Mouse (Mus musculus) MEL (cell line): ENCODE data around the gene Stk39. TPM values are rescaled to one million over a fixed set of nuclear protein-coding genes. Genes with fewer than 3 reads are reported as not detected.

ENCODE experiments used
- DNase-seq: peaks from one replicate; pipeline ENCODE4 v3.0.0; 2011; ENCODE audit warnings: low read depth, low spot score
- H3K27ac ChIP-seq: 2 replicates; pipeline ENCODE4 v1.5.1; 2012; ENCODE audit warnings: low read depth, mild to moderate bottlenecking, control low read depth, low read length, moderate library complexity; ENCODE audit not compliant: control insufficient read depth
- H3K27me3 ChIP-seq, 2 experiments: fragments of 150-350 bp in 1 of 2; sonication (generic) in 1 of 2; 2 replicates each; pipeline ENCODE4 v1.6.1; 2012; ENCODE audit warnings: low read length in 2 of 2, mild to moderate bottlenecking in 2 of 2, improper control_type of control experiment in 1 of 2, moderate library complexity in 1 of 2; ENCODE audit not compliant: insufficient read depth in 2 of 2, control insufficient read depth in 1 of 2
- H3K36me3 ChIP-seq, 2 experiments: 2 replicates each; pipeline ENCODE4 v1.6.1; 2012 to 2014; ENCODE audit warnings: low read length in 2 of 2, improper control_type of control experiment in 1 of 2, inconsistent platforms in 1 of 2, mild to moderate bottlenecking in 1 of 2; ENCODE audit not compliant: insufficient read depth in 2 of 2, control insufficient read depth in 1 of 2
- H3K4me1 ChIP-seq, 2 experiments: fragments of 150-350 bp in 1 of 2; sonication (generic) in 1 of 2; 2 replicates each; pipeline ENCODE4 v1.6.1; 2012; ENCODE audit warnings: low read length in 2 of 2, improper control_type of control experiment in 1 of 2, mild to moderate bottlenecking in 1 of 2; ENCODE audit not compliant: insufficient read depth in 2 of 2, control insufficient read depth in 1 of 2
- H3K4me3 ChIP-seq, 2 experiments: fragments of 150-350 bp in 1 of 2; sonication (generic) in 1 of 2; 2 replicates each; pipeline ENCODE4 v1.5.1; 2012; ENCODE audit warnings: low read depth in 2 of 2, low read length in 2 of 2, mild to moderate bottlenecking in 2 of 2, moderate library complexity in 2 of 2, control low read depth in 1 of 2, improper control_type of control experiment in 1 of 2; ENCODE audit not compliant: control insufficient read depth in 1 of 2, insufficient read depth in 1 of 2
- H3K79me2 ChIP-seq: 2 replicates; pipeline ENCODE4 v1.6.1; 2012; ENCODE audit warnings: mild to moderate bottlenecking, low read length, moderate library complexity; ENCODE audit not compliant: control insufficient read depth, poor library complexity, insufficient read depth
- H3K9ac ChIP-seq: 2 replicates; pipeline ENCODE4 v1.6.1; 2012; ENCODE audit warnings: low read depth, mild to moderate bottlenecking, control low read depth, low read length, moderate library complexity; ENCODE audit not compliant: control insufficient read depth, poor library complexity, severe bottlenecking
- H3K9me3 ChIP-seq: fragments of 150-350 bp; sonication (generic); replicated peaks from 2 replicates; pipeline ENCODE4 v1.6.1; 2012; ENCODE audit warnings: mild to moderate bottlenecking, low read length, improper control_type of control experiment, moderate library complexity; ENCODE audit not compliant: insufficient read depth
- BHLHE40 ChIP-seq: IDR thresholded peaks from 2 replicates; pipeline ENCODE4 v1.6.1; 2012; ENCODE audit warnings: low read depth, mild to moderate bottlenecking, inconsistent platforms, low read length, improper control_type of control experiment, borderline replicate concordance
- CHD1 ChIP-seq: IDR thresholded peaks from 2 replicates; pipeline ENCODE4 v1.6.1; 2012; ENCODE audit warnings: low read depth, mild to moderate bottlenecking, inconsistent platforms, low read length, improper control_type of control experiment
- CHD2 ChIP-seq: IDR thresholded peaks from 2 replicates; pipeline ENCODE4 v1.6.1; 2011; ENCODE audit warnings: low read length, improper control_type of control experiment
- GATA1 ChIP-seq: IDR thresholded peaks from 2 replicates; pipeline ENCODE4 v1.6.1; 2011; ENCODE audit warnings: low read depth, low read length, improper control_type of control experiment
- JUND ChIP-seq: IDR thresholded peaks from 2 replicates; pipeline ENCODE4 v1.6.1; 2011; ENCODE audit warnings: low read depth, mild to moderate bottlenecking, improper control_type of control experiment, low read length
- KAT2A ChIP-seq: conservative IDR thresholded peaks from 2 replicates; pipeline ENCODE4 v1.6.1; 2012; ENCODE audit warnings: low read depth, low read length, improper control_type of control experiment, inconsistent platforms
- MAFK ChIP-seq: IDR thresholded peaks from 2 replicates; pipeline ENCODE4 v1.6.1; 2011; ENCODE audit warnings: low read depth, mild to moderate bottlenecking, low read length, improper control_type of control experiment, borderline replicate concordance
- MAZ ChIP-seq: IDR thresholded peaks from 2 replicates; pipeline ENCODE4 v1.6.1; 2012; ENCODE audit warnings: low read depth, mild to moderate bottlenecking, inconsistent platforms, low read length, improper control_type of control experiment
- MXI1 ChIP-seq: IDR thresholded peaks from 2 replicates; pipeline ENCODE4 v1.6.1; 2011; ENCODE audit warnings: mild to moderate bottlenecking, low read depth, low read length, improper control_type of control experiment
- MYB ChIP-seq: IDR thresholded peaks from 2 replicates; pipeline ENCODE4 v1.6.1; 2011; ENCODE audit warnings: mild to moderate bottlenecking, low read depth, low read length, improper control_type of control experiment
- NRF1 ChIP-seq: IDR thresholded peaks from 2 replicates; pipeline ENCODE4 v1.6.1; 2014; ENCODE audit warnings: low read depth, mild to moderate bottlenecking, inconsistent platforms, low read length, improper control_type of control experiment, moderate library complexity; ENCODE audit not compliant: poor library complexity, insufficient read depth, severe bottlenecking
- POLR2AphosphoS5 ChIP-seq: IDR thresholded peaks from 2 replicates; pipeline ENCODE4 v1.6.1; 2012; ENCODE audit warnings: low read depth, borderline replicate concordance, mild to moderate bottlenecking, inconsistent platforms, low read length, moderate library complexity, mixed read lengths
- RCOR1 ChIP-seq: IDR thresholded peaks from 2 replicates; pipeline ENCODE4 v1.6.1; 2012; ENCODE audit warnings: low read depth, mild to moderate bottlenecking, inconsistent platforms, low read length, improper control_type of control experiment
- SIN3A ChIP-seq: IDR thresholded peaks from 2 replicates; pipeline ENCODE4 v1.6.1; 2012; ENCODE audit warnings: low read length, improper control_type of control experiment, inconsistent platforms
- TCF12 ChIP-seq: IDR thresholded peaks from 2 replicates; pipeline ENCODE4 v1.6.1; 2014; ENCODE audit warnings: low read depth, mild to moderate bottlenecking, inconsistent platforms, low read length, improper control_type of control experiment, moderate library complexity
- USF1 ChIP-seq: IDR thresholded peaks from 2 replicates; pipeline ENCODE4 v1.6.1; 2014; ENCODE audit warnings: low read depth, mild to moderate bottlenecking, inconsistent platforms, low read length, improper control_type of control experiment, moderate library complexity
- ZMIZ1 ChIP-seq: IDR thresholded peaks from 2 replicates; pipeline ENCODE4 v1.6.1; 2012; ENCODE audit warnings: low read depth, mild to moderate bottlenecking, inconsistent platforms, low read length, improper control_type of control experiment, moderate library complexity
- polyA plus RNA-seq, 2 experiments: library from polyadenylated mRNA; stranded (reverse) in 1 of 2; unstranded in 1 of 2; fragments of >175 nt in 1 of 2; fragments of >200 nt in 1 of 2; gene quantifications; 2 replicates each; pipeline versions ENCODE4 v1.2.1 to v1.2.4; 2012; ENCODE audit warnings: low replicate concordance in 2 of 2, low read depth in 1 of 2; ENCODE audit not compliant: insufficient read length in 2 of 2, insufficient read depth in 1 of 2, missing spikeins in 1 of 2
- total RNA-seq: library from RNA; depleted of rRNA; stranded (reverse); fragments of 300-350 nt; gene quantifications from 2 replicates; pipeline ENCODE4 v1.2.3, GENCODE M21; 2012

The Stk39 gene
- total and polyA plus RNA-seq, 3 experiments = not detected

- H3K4me1 ChIP-seq = no peaks in the 10 kb centered on the region
- TF ChIP-seq GATA1 = no peak
- no peak for TF ChIP-seq MAZ
- TF ChIP-seq RCOR1 = no peak
- TF ChIP-seq CHD1 = no peak
- no peak for TF ChIP-seq ZMIZ1
- no peak for TF ChIP-seq USF1
Measured at GRCm38 (mm10) chr2:68404274-68405162, 67.5 kb downstream of the Stk39 start.

GRCm38 (mm10) chr2:68393611-68394549, 78.2 kb downstream of the Stk39 start:
- Histone ChIP-seq H3K36me3 (no peaks in the 10 kb centered on the region), H3K4me3 (no peak overlapping the region), H3K9ac (no peak overlapping the region), H3K4me1 (no peaks in the 10 kb centered on the region), H3K27ac (no peak overlapping the region), H3K9me3 (no peaks in the 10 kb centered on the region), H3K79me2 (no peaks in the 10 kb centered on the region), H3K27me3 (no peaks in the 10 kb centered on the region)
- TF ChIP-seq RCOR1 = no peak
- no peak for TF ChIP-seq MXI1
- no peak for TF ChIP-seq USF1
- TF ChIP-seq SIN3A = no peak
- TF ChIP-seq POLR2AphosphoS5 = no peak
- no peak for TF ChIP-seq KAT2A
- no peak for TF ChIP-seq CHD2
- TF ChIP-seq MYB = no peak
- no peak for TF ChIP-seq JUND
- no peak for TF ChIP-seq GATA1
- TF ChIP-seq NRF1 = no peak
- no peak for TF ChIP-seq BHLHE40
- no peak for TF ChIP-seq MAFK
- TF ChIP-seq TCF12 = no peak
- DNase-seq = no peak

More at GRCm38 (mm10) chr2:68404274-68405162, 67.5 kb downstream of the Stk39 start:
- no peaks in the 10 kb centered on the region for H3K79me2 ChIP-seq
- H3K36me3 ChIP-seq = no peaks in the 10 kb centered on the region
- H3K9ac ChIP-seq = no peak overlapping the region
- no peaks in the 10 kb centered on the region for H3K9me3 ChIP-seq
- H3K27ac ChIP-seq = no peak overlapping the region
- DNase-seq = no peak
- no peak overlapping the region for H3K4me3 ChIP-seq
- H3K27me3 ChIP-seq = no peaks in the 10 kb centered on the region
